Mouse (Mus musculus): ENCODE results near the gene Chrna3. TPM values are rescaled to one million over a fixed set of nuclear protein-coding genes. Genes with fewer than 3 reads are reported as not detected.

Gene Chrna3
- total RNA-seq, 1 experiment = 0.04 TPM

DNA sequence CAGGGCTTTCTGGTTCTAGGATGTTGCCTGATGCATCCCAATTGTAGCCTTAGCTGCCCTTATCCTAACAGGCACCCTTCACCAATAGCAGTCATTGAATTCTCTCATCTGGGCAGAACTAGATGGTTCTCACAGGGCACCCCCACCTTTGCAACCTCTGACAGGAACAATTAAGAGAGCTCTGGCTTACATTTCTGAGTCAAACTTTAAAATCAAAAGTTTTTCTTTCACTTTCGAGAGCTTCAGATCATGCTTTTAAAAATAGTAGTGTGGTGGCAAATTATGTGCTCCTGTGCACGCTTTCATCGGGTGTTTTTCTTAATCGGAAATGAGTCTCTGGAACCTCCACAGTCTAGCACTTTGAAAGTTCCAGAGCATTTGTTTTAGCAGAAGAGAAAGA lies 65.3 kb downstream of the Chrna3 start:
- TF ChIP-seq HCFC1 (IDR thresholded peaks at IDR 0.05; ENCODE audit: borderline replicate concordance, insufficient read depth, low read length) = no peak
- no peak for TF ChIP-seq MAFK (IDR thresholded peaks at IDR 0.05; ENCODE audit: insufficient read depth, low read depth, low read length)
- TF ChIP-seq ZC3H11A (IDR thresholded peaks at IDR 0.05; ENCODE audit: borderline replicate concordance, low read depth, low read length) = no peak
- TF ChIP-seq CHD2 (IDR thresholded peaks at IDR 0.05; ENCODE audit: low read depth, low read length) = no peak
- TF ChIP-seq ZNF384 (IDR thresholded peaks at IDR 0.05; ENCODE audit: low read depth, low read length) = no peak
- no peaks in the 10 kb centered on the region for H3K9me3 ChIP-seq (ENCODE audit: control insufficient read depth, insufficient read depth, low read depth, low read length)
- peaks cover 18% of the 10 kb centered on the region for H3K36me3 ChIP-seq (ENCODE audit: control insufficient read depth, insufficient read depth, low read length, poor library complexity, severe bottlenecking)
- H3K4me3 ChIP-seq (ENCODE audit: insufficient read depth in 1 of 2, low read depth in 1 of 2, low read length in 2 of 2, poor library complexity in 1 of 2, severe bottlenecking in 1 of 2) = no peak overlapping the region
- DNase-seq (ENCODE audit: low read depth, low spot score) = no peak
- H3K4me1 ChIP-seq (ENCODE audit: control insufficient read depth in 2 of 2, insufficient read depth in 2 of 2, low read length in 2 of 2, poor library complexity in 1 of 2) = no peaks in the 10 kb centered on the region
- no peak overlapping the region for H3K9ac ChIP-seq (ENCODE audit: insufficient read depth, low read depth, low read length, poor library complexity, severe bottlenecking)
- no peak overlapping the region for H3K27ac ChIP-seq (ENCODE audit: insufficient read depth, low read depth, low read length, poor library complexity, severe bottlenecking)
- in situ Hi-C loops (cut with MboI; ENCODE audit: low sequenced_read_pairs in 2 of 2, unreplicated experiment in 2 of 2) = no loop called here

Other genes starting within 250 kb of the Chrna3 start
- gene Ireb2, start 162.8 kb downstream of the Chrna3 start, total RNA-seq (2012; rRNA removed) = 40.3 and 51.0 TPM in 2 replicates
- gene Hykk, start 109.3 kb downstream of the Chrna3 start, total RNA-seq (2012; rRNA removed) = 1.8 and 1.9 TPM in 2 replicates
- gene Psma4, start 75.8 kb downstream of the Chrna3 start, total RNA-seq (2012; rRNA removed) = 152 and 297 TPM in 2 replicates
- 0.49 and 0.53 TPM in 2 replicates for gene AY074887, start 75.6 kb downstream of the Chrna3 start, total RNA-seq (2012; rRNA removed)
- gene Chrna5, start 45.7 kb downstream of the Chrna3 start, total RNA-seq (2012; rRNA removed) = 1.3 and 1.7 TPM in 2 replicates
- gene Chrnb4, start 22.2 kb upstream of the Chrna3 start, total RNA-seq (2012; rRNA removed) = 0.18 and 0.48 TPM in 2 replicates
- 21.5 and 24.9 TPM in 2 replicates for gene Ube2q2, start 122.3 kb upstream of the Chrna3 start, total RNA-seq (2012; rRNA removed)
- 58.4 and 60.5 TPM in 2 replicates for gene Fbxo22, start 182.4 kb upstream of the Chrna3 start, total RNA-seq (2012; rRNA removed)

Data from ES-E14 (cell line).